Mouse (Mus musculus): Measurements from ENCODE around the gene Med12l. TPM values are rescaled to one million over a fixed set of nuclear protein-coding genes. Genes with fewer than 3 reads are reported as not detected.

Med12l gene
- polyA plus RNA-seq, 1 experiment from 2014 or later, result 0.82 TPM

- Histone ChIP-seq H3K36me3 (ENCODE audit: insufficient read depth, low read length) (no peaks in the 10 kb centered on the region), H3K9ac (ENCODE audit: low read depth, low read length) (no peak overlapping the region), H3K27me3 (ENCODE audit: insufficient read depth, low read length) (no peaks in the 10 kb centered on the region), H3K27ac (no peak overlapping the region), H3K9me3 (replicated peaks; ENCODE audit: low read length) (no peaks in the 10 kb centered on the region), H3K4me3 (replicated peaks; ENCODE audit: low read depth, low read length) (no peak overlapping the region), H3K4me2 (ENCODE audit: low read length) (no peak overlapping the region), H3K4me1 (replicated peaks; ENCODE audit: insufficient read depth, low read length) (peaks cover 4% of the 10 kb centered on the region; the same call in 1 of the 2 replicates)
- no peak for TF ChIP-seq CTCF (IDR thresholded peaks at IDR 0.05; ENCODE audit: low read depth)
- ATAC-seq (replicated peaks; ENCODE audit: low FRiP score, low read depth) (no peak), DNase-seq (ENCODE audit: low spot score) (no peak)
- 88% methylated on average over 20 of the region's 20 CpGs for WGBS
These were observed 252.4 kb downstream of the Med12l start for GRCm38 (mm10) chr3:59257740-59258664.

- Histone ChIP-seq H3K9ac (ENCODE audit: low read depth, low read length) (no peak overlapping the region), H3K36me3 (ENCODE audit: insufficient read depth, low read length) (no peaks in the 10 kb centered on the region), H3K4me2 (ENCODE audit: low read length) (no peak overlapping the region), H3K4me3 (replicated peaks; ENCODE audit: low read depth, low read length) (no peak overlapping the region), H3K4me1 (replicated peaks; ENCODE audit: insufficient read depth, low read length) (peaks cover 4% of the 10 kb centered on the region; the same call in 1 of the 2 replicates), H3K9me3 (replicated peaks; ENCODE audit: low read length) (no peaks in the 10 kb centered on the region), H3K27me3 (ENCODE audit: insufficient read depth, low read length) (no peaks in the 10 kb centered on the region), H3K27ac (no peak overlapping the region)
- no peak for TF ChIP-seq CTCF (IDR thresholded peaks at IDR 0.05; ENCODE audit: low read depth)
- 50% methylated on average over 5 of the region's 5 CpGs for WGBS
- DNase-seq (ENCODE audit: low spot score) (no peak), ATAC-seq (replicated peaks; ENCODE audit: low FRiP score, low read depth) (no peak)
These were observed 255.1 kb downstream of the Med12l start for GRCm38 (mm10) chr3:59260745-59261144.

- H3K36me3 ChIP-seq (ENCODE audit: insufficient read depth, low read length), result no peaks in the 10 kb centered on the region
- WGBS, result 69% methylated on average over 9 of the region's 9 CpGs
- ATAC-seq (replicated peaks; ENCODE audit: low FRiP score, low read depth), result no peak
- DNase-seq (ENCODE audit: low spot score), result no peak
- H3K4me3 ChIP-seq (replicated peaks; ENCODE audit: low read depth, low read length), result no peak overlapping the region
- H3K4me2 ChIP-seq (ENCODE audit: low read length), result no peak overlapping the region
- no peak overlapping the region for H3K9ac ChIP-seq (ENCODE audit: low read depth, low read length)
- H3K9me3 ChIP-seq (replicated peaks; ENCODE audit: low read length), result no peaks in the 10 kb centered on the region
- peaks cover 4% of the 10 kb centered on the region; the same call in 1 of the 2 replicates for H3K4me1 ChIP-seq (replicated peaks; ENCODE audit: insufficient read depth, low read length)
- no peaks in the 10 kb centered on the region for H3K27me3 ChIP-seq (ENCODE audit: insufficient read depth, low read length)
- no peak for TF ChIP-seq CTCF (IDR thresholded peaks at IDR 0.05; ENCODE audit: low read depth)
- no peak overlapping the region for H3K27ac ChIP-seq
These were observed 256.3 kb downstream of the Med12l start for GRCm38 (mm10) chr3:59261709-59262472.

- Histone ChIP-seq H3K27ac (no peak within 1 kb of the TSS), H3K4me1 (replicated peaks; ENCODE audit: insufficient read depth, low read length) (peaks cover 4% of the 10 kb centered on the region; the same call in 1 of the 2 replicates), H3K36me3 (ENCODE audit: insufficient read depth, low read length) (no peaks in the 10 kb centered on the region), H3K4me3 (replicated peaks; ENCODE audit: low read depth, low read length) (no peak within 1 kb of the TSS), H3K27me3 (ENCODE audit: insufficient read depth, low read length) (no peaks in the 10 kb centered on the region), H3K9me3 (replicated peaks; ENCODE audit: low read length) (no peaks in the 10 kb centered on the region), H3K4me2 (ENCODE audit: low read length) (no peak within 1 kb of the TSS), H3K9ac (ENCODE audit: low read depth, low read length) (no peak within 1 kb of the TSS)
- no peak for ATAC-seq (replicated peaks; ENCODE audit: low FRiP score, low read depth)
- WGBS, result 85% methylated on average over 7 of the region's 7 CpGs
- no peak for TF ChIP-seq CTCF (IDR thresholded peaks at IDR 0.05; ENCODE audit: low read depth)
- DNase-seq (ENCODE audit: low spot score), result no peak
These were observed 257.1 kb downstream of the Med12l start, which contains the start of gene P2ry12 for GRCm38 (mm10) chr3:59262704-59263103. P2ry12 (minus strand) TSS chr3:59262871.

GRCm38 (mm10) chr3:59263417-59263816, 257.8 kb downstream of the Med12l start:
- Histone ChIP-seq H3K27ac (no peak overlapping the region), H3K4me1 (replicated peaks; ENCODE audit: insufficient read depth, low read length) (peaks cover 4% of the 10 kb centered on the region; the same call in 1 of the 2 replicates), H3K27me3 (ENCODE audit: insufficient read depth, low read length) (no peaks in the 10 kb centered on the region), H3K9me3 (replicated peaks; ENCODE audit: low read length) (no peaks in the 10 kb centered on the region), H3K4me2 (ENCODE audit: low read length) (no peak overlapping the region), H3K36me3 (ENCODE audit: insufficient read depth, low read length) (no peaks in the 10 kb centered on the region), H3K9ac (ENCODE audit: low read depth, low read length) (no peak overlapping the region), H3K4me3 (replicated peaks; ENCODE audit: low read depth, low read length) (no peak overlapping the region)
- DNase-seq (ENCODE audit: low spot score) (no peak), ATAC-seq (replicated peaks; ENCODE audit: low FRiP score, low read depth) (no peak)
- TF ChIP-seq CTCF (IDR thresholded peaks at IDR 0.05; ENCODE audit: low read depth), result no peak
- 90% methylated on average over 2 of the region's 2 CpGs for WGBS

GRCm38 (mm10) chr3:59263988-59264387, 258.4 kb downstream of the Med12l start:
- DNase-seq (ENCODE audit: low spot score) (no peak), ATAC-seq (replicated peaks; ENCODE audit: low FRiP score, low read depth) (no peak)
- 82% methylated on average over 3 of the region's 3 CpGs for WGBS
- Histone ChIP-seq H3K9me3 (replicated peaks; ENCODE audit: low read length) (no peaks in the 10 kb centered on the region), H3K36me3 (ENCODE audit: insufficient read depth, low read length) (no peaks in the 10 kb centered on the region), H3K27me3 (ENCODE audit: insufficient read depth, low read length) (no peaks in the 10 kb centered on the region), H3K9ac (ENCODE audit: low read depth, low read length) (no peak overlapping the region), H3K4me1 (replicated peaks; ENCODE audit: insufficient read depth, low read length) (peaks cover 4% of the 10 kb centered on the region; the same call in 1 of the 2 replicates), H3K27ac (no peak overlapping the region), H3K4me3 (replicated peaks; ENCODE audit: low read depth, low read length) (no peak overlapping the region), H3K4me2 (ENCODE audit: low read length) (no peak overlapping the region)
- no peak for TF ChIP-seq CTCF (IDR thresholded peaks at IDR 0.05; ENCODE audit: low read depth)
